Mouse (Mus musculus): Measurements from ENCODE around the gene Med6. TPM values are rescaled to one million over a fixed set of nuclear protein-coding genes. Genes with fewer than 3 reads are reported as not detected.

The Med6 gene
- 24.8 TPM for polyA plus RNA-seq (2017; shearing (Covaris generic))

GRCm38 (mm10) chr12:81594902-81595671, at the start of gene Med6:
Med6 (minus strand) TSS chr12:81595008.

GRCm38 (mm10) chr12:81630915-81631660, 36.3 kb upstream of the Med6 start, which contains the start of gene Ttc9:
Ttc9 (plus strand) TSS chr12:81631249.

GRCm38 (mm10) chr12:81568374-81568773, 26.4 kb downstream of the Med6 start, which contains the start of gene Adam21:
Adam21 (minus strand) TSS chr12:81568474.

GRCm38 (mm10) chr12:81532316-81533028, 62.3 kb downstream of the Med6 start, which contains the start of the genes Gm20498 and Synj2bp:
Gm20498 (minus strand) TSS chr12:81532905.
Synj2bp (minus strand) TSS chr12:81532911.

Other genes starting within 250 kb of the Med6 start
- gene Gm4787, start 215.5 kb downstream of the Med6 start, polyA plus RNA-seq (2017; shearing (Covaris generic)) = not detected
- gene Adam4, start 173.1 kb downstream of the Med6 start, polyA plus RNA-seq (2017; shearing (Covaris generic)) = not detected
- 198 TPM for gene Cox16, start 109.9 kb downstream of the Med6 start, polyA plus RNA-seq (2017; shearing (Covaris generic))
- 12.1 TPM for gene Gm20498, start 62.1 kb downstream of the Med6 start, polyA plus RNA-seq (2017; shearing (Covaris generic))
- 35.4 TPM for gene Synj2bp, start 62.1 kb downstream of the Med6 start, polyA plus RNA-seq (2017; shearing (Covaris generic))
- gene Adam21, start 26.5 kb downstream of the Med6 start, polyA plus RNA-seq (2017; shearing (Covaris generic)) = 0.25 TPM
- gene Ttc9, start 36.2 kb upstream of the Med6 start, polyA plus RNA-seq (2017; shearing (Covaris generic)) = not detected
- gene Map3k9, start 186.2 kb upstream of the Med6 start, polyA plus RNA-seq (2017; shearing (Covaris generic)) = 5.9 TPM